Mouse (Mus musculus) kidney, adult 2 months (tissue): ENCODE data around the gene Ctnnbl1.

Source experiments
- CTCF ChIP-seq: fragments of 200-500 bp; conservative IDR thresholded peaks from 2 replicates; pipeline ENCODE4 v1.5.1; 2011; ENCODE audit warnings: low read depth, mild to moderate bottlenecking, control low read depth, low read length, moderate library complexity, mixed read lengths; ENCODE audit not compliant: insufficient read depth, insufficient read length
- POLR2A ChIP-seq: fragments of 200-500 bp; IDR thresholded peaks from one replicate; pipeline ENCODE4 v1.6.1; 2011; ENCODE audit warnings: low read depth, low read length, control low read depth

DNA sequence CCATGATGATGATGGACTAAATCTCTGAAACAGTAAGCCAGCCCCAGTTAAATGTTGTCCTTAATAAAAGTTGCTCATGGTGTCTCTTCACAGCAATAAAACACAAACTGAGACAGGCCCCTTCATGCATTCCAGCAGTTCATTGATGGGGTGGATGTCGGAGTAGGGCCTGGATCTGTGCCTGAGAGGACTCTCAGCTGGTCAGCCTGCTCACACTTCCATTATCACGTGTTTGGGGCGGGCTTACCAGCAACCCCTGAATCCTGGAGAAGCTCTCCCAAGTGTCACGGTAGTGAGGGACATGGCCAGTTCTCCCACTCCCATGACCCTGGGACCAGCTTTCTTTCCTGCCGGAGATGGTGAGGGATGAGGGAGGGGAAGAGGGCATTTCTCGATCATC is 24.5 kb upstream of the Ctnnbl1 start:
- TF ChIP-seq POLR2A (no peak), CTCF (no peak)
